Mouse (Mus musculus): ENCODE measurements around the gene Aldh1l1. TPM values are rescaled to one million over a fixed set of nuclear protein-coding genes. Genes with fewer than 3 reads are reported as not detected.

Gene Aldh1l1
- total and polyA plus RNA-seq, 3 experiments, result 0.05 TPM; not detected in 2

- 0 out of 2 replicates have a peak, but pooled peaks cover 3% of the 10 kb centered on the region for H3K27me3 ChIP-seq (ENCODE audit: insufficient read depth, low read length)
- TF ChIP-seq TAL1 (conservative IDR thresholded peaks at IDR 0.05; ENCODE audit: low read depth, low read length) (no peak), POLR2AphosphoS5 (IDR thresholded peaks at IDR 0.05; ENCODE audit: insufficient replicate concordance, low read depth, low read length) (no peak), CTCF (IDR thresholded peaks at IDR 0.05; ENCODE audit: low read depth, low read length) (no peak), GATA2 (IDR thresholded peaks at IDR 0.05; ENCODE audit: borderline replicate concordance, low read depth, low read length) (no peak), GATA1 (IDR thresholded peaks at IDR 0.05; ENCODE audit: borderline replicate concordance, low read length) (no peak)
- peak overlapping the region; percentile 83; the same call in 1 of the 2 replicates for H3K4me3 ChIP-seq (ENCODE audit: low read depth, low read length)
Observed at GRCm38 (mm10) chr6:90616481-90616880, 130.3 kb downstream of the Aldh1l1 start.

GRCm38 (mm10) chr6:90618274-90618673 is 132.0 kb downstream of the Aldh1l1 start:
- peak; percentile 51 for ATAC-seq (ENCODE audit: extremely low read depth, insufficient number of reproducible peaks, low FRiP score, poor library complexity, severe bottlenecking)
- Histone ChIP-seq H3K27me3 (ENCODE audit: insufficient read depth, low read length) (no peaks in the 10 kb centered on the region), H3K4me1 (ENCODE audit: insufficient read depth, low read depth, low read length) (peaks cover 95% of the 10 kb centered on the region), H3K9me3 (replicated peaks) (no peaks in the 10 kb centered on the region), H3K36me3 (replicated peaks) (peaks cover 81% of the 10 kb centered on the region), H3K4me3 (ENCODE audit: low read depth, low read length) (peak overlapping the region; percentile 83)
- TF ChIP-seq GATA1 (IDR thresholded peaks at IDR 0.05; ENCODE audit: borderline replicate concordance, low read length) (no peak), POLR2AphosphoS5 (IDR thresholded peaks at IDR 0.05; ENCODE audit: insufficient replicate concordance, low read depth, low read length) (no peak), TAL1 (conservative IDR thresholded peaks at IDR 0.05; ENCODE audit: low read depth, low read length) (peak; percentile 73), GATA2 (IDR thresholded peaks at IDR 0.05; ENCODE audit: borderline replicate concordance, low read depth, low read length) (no peak)
- peak; percentile 70 for DNase-seq (ENCODE audit: low spot score)

More at GRCm38 (mm10) chr6:90616481-90616880, 130.3 kb downstream of the Aldh1l1 start:
- DNase-seq (ENCODE audit: low spot score), result no peak
- Histone ChIP-seq H3K9me3 (replicated peaks) (no peaks in the 10 kb centered on the region), H3K36me3 (replicated peaks) (peaks cover 81% of the 10 kb centered on the region), H3K4me1 (ENCODE audit: insufficient read depth, low read depth, low read length) (peaks cover 95% of the 10 kb centered on the region)
- ATAC-seq (ENCODE audit: extremely low read depth, insufficient number of reproducible peaks, low FRiP score, poor library complexity, severe bottlenecking), result no peak

- Histone ChIP-seq H3K27me3 (ENCODE audit: insufficient read depth, low read length) (no peaks in the 10 kb centered on the region), H3K4me1 (ENCODE audit: insufficient read depth, low read depth, low read length) (peaks cover 97% of the 10 kb centered on the region), H3K4me3 (ENCODE audit: low read depth, low read length) (peak overlapping the region; percentile 83), H3K9me3 (replicated peaks) (no peaks in the 10 kb centered on the region), H3K36me3 (replicated peaks) (peaks cover 77% of the 10 kb centered on the region)
- ATAC-seq (ENCODE audit: extremely low read depth, insufficient number of reproducible peaks, low FRiP score, poor library complexity, severe bottlenecking) (no peak), DNase-seq (ENCODE audit: low spot score) (peak; percentile 32)
- no peak for TF ChIP-seq CTCF (IDR thresholded peaks at IDR 0.05; ENCODE audit: low read depth, low read length)
- TF ChIP-seq POLR2AphosphoS5 (IDR thresholded peaks at IDR 0.05; ENCODE audit: insufficient replicate concordance, low read depth, low read length), result no peak
- no peak for TF ChIP-seq GATA2 (IDR thresholded peaks at IDR 0.05; ENCODE audit: borderline replicate concordance, low read depth, low read length)
- no peak for TF ChIP-seq TAL1 (conservative IDR thresholded peaks at IDR 0.05; ENCODE audit: low read depth, low read length)
- no peak for TF ChIP-seq GATA1 (IDR thresholded peaks at IDR 0.05; ENCODE audit: borderline replicate concordance, low read length)
Observed at GRCm38 (mm10) chr6:90618821-90619636, 132.8 kb downstream of the Aldh1l1 start.

- peak overlapping the region; percentile 83 for H3K4me3 ChIP-seq (ENCODE audit: low read depth, low read length)
- ATAC-seq (ENCODE audit: extremely low read depth, insufficient number of reproducible peaks, low FRiP score, poor library complexity, severe bottlenecking), result no peak
- H3K4me1 ChIP-seq (ENCODE audit: insufficient read depth, low read depth, low read length), result peaks cover 98% of the 10 kb centered on the region
- no peaks in the 10 kb centered on the region for H3K9me3 ChIP-seq (replicated peaks)
- H3K36me3 ChIP-seq (replicated peaks), result peaks cover 77% of the 10 kb centered on the region
- H3K27me3 ChIP-seq (ENCODE audit: insufficient read depth, low read length), result no peaks in the 10 kb centered on the region
- TF ChIP-seq CTCF (IDR thresholded peaks at IDR 0.05; ENCODE audit: low read depth, low read length), result no peak
- no peak for TF ChIP-seq GATA1 (IDR thresholded peaks at IDR 0.05; ENCODE audit: borderline replicate concordance, low read length)
- DNase-seq (ENCODE audit: low spot score), result peak; percentile 53
Observed at GRCm38 (mm10) chr6:90619936-90620335, 133.7 kb downstream of the Aldh1l1 start.

GRCm38 (mm10) chr6:90620791-90621583 is 134.8 kb downstream of the Aldh1l1 start:
- no peak for TF ChIP-seq GATA2 (IDR thresholded peaks at IDR 0.05; ENCODE audit: borderline replicate concordance, low read depth, low read length)
- TF ChIP-seq TAL1 (conservative IDR thresholded peaks at IDR 0.05; ENCODE audit: low read depth, low read length), result no peak
- no peak for TF ChIP-seq POLR2AphosphoS5 (IDR thresholded peaks at IDR 0.05; ENCODE audit: insufficient replicate concordance, low read depth, low read length)
- no peak for TF ChIP-seq CTCF (IDR thresholded peaks at IDR 0.05; ENCODE audit: low read depth, low read length)
- no peak for TF ChIP-seq GATA1 (IDR thresholded peaks at IDR 0.05; ENCODE audit: borderline replicate concordance, low read length)
- ATAC-seq (ENCODE audit: extremely low read depth, insufficient number of reproducible peaks, low FRiP score, poor library complexity, severe bottlenecking) (no peak), DNase-seq (ENCODE audit: low spot score) (no peak)
- Histone ChIP-seq H3K9me3 (replicated peaks) (no peaks in the 10 kb centered on the region), H3K4me1 (ENCODE audit: insufficient read depth, low read depth, low read length) (peaks cover 97% of the 10 kb centered on the region), H3K4me3 (ENCODE audit: low read depth, low read length) (peak overlapping the region; percentile 83), H3K27me3 (ENCODE audit: insufficient read depth, low read length) (no peaks in the 10 kb centered on the region), H3K36me3 (replicated peaks) (peaks cover 77% of the 10 kb centered on the region)

GRCm38 (mm10) chr6:90621584-90621890 is 135.3 kb downstream of the Aldh1l1 start:
- Histone ChIP-seq H3K4me3 (ENCODE audit: low read depth, low read length) (peak overlapping the region; percentile 83), H3K4me1 (ENCODE audit: insufficient read depth, low read depth, low read length) (peaks cover 97% of the 10 kb centered on the region), H3K36me3 (replicated peaks) (peaks cover 77% of the 10 kb centered on the region), H3K27me3 (ENCODE audit: insufficient read depth, low read length) (no peaks in the 10 kb centered on the region), H3K9me3 (replicated peaks) (no peaks in the 10 kb centered on the region)
- no peak for DNase-seq (ENCODE audit: low spot score)
- TF ChIP-seq CTCF (IDR thresholded peaks at IDR 0.05; ENCODE audit: low read depth, low read length) (no peak), GATA1 (IDR thresholded peaks at IDR 0.05; ENCODE audit: borderline replicate concordance, low read length) (no peak), POLR2AphosphoS5 (IDR thresholded peaks at IDR 0.05; ENCODE audit: insufficient replicate concordance, low read depth, low read length) (no peak)
- ATAC-seq (ENCODE audit: extremely low read depth, insufficient number of reproducible peaks, low FRiP score, poor library complexity, severe bottlenecking), result no peak

All from G1E (cell line).